Mouse (Mus musculus): ENCODE results near the gene Mmd. TPM values are rescaled to one million over a fixed set of nuclear protein-coding genes. Genes with fewer than 3 reads are reported as not detected.

Gene Mmd
- polyA plus RNA-seq, 1 experiment from 2014 or later: 46.3 TPM

DNA sequence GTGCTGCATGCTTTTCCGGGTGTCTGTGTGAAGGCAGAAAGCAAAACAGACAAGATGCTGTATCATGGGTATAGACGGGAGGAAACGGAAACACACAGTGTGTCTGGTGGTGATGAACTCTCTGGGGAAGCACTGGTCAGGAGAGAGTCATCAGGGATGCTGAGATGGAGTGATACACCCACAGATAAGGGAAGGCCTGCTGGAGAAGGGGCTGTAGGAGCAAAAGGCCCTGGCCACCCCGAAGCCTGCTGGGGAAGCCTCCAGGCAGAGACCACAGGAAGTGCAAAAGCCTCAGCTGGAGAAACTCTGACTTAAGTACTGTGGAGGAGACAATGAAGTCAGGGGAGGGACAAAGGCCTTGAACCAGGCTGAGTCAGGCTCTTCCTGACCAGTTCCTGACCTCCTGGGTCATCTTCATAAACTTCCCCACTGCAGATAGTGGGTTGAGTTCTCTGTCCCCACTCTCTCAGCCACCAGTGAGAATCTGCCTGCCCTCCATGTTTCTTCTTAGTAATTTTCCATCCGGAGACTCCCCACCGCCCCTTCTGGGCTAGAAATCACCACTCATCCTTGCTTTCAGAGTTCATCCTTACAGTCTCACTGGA lies 37.4 kb downstream of the Mmd start:
- no peak for DNase-seq (ENCODE audit: low spot score)
- no peaks in the 10 kb centered on the region for H3K4me1 ChIP-seq (ENCODE audit: control insufficient read depth, insufficient read depth, low read length)
- H3K36me3 ChIP-seq (replicated peaks; ENCODE audit: control insufficient read depth, insufficient read depth, low read depth, low read length): no peaks in the 10 kb centered on the region
- no peak overlapping the region for H3K4me3 ChIP-seq (ENCODE audit: low read depth, low read length)
- H3K9me3 ChIP-seq (replicated peaks; ENCODE audit: control insufficient read depth, low read length): no peaks in the 10 kb centered on the region
- no peak overlapping the region for H3K27ac ChIP-seq (replicated peaks; ENCODE audit: low read depth, low read length)
- no peak overlapping the region for H3K4me2 ChIP-seq (ENCODE audit: low read depth, low read length)
- no peaks in the 10 kb centered on the region for H3K27me3 ChIP-seq (ENCODE audit: control insufficient read depth, insufficient read depth, low read length)
- no peak for ATAC-seq (replicated peaks; ENCODE audit: insufficient number of reproducible peaks, low FRiP score, low TSS enrichment, low read depth)
- WGBS: 79% methylated on average over 6 of the region's 6 CpGs
- H3K9ac ChIP-seq (replicated peaks; ENCODE audit: low read length): no peak overlapping the region

DNA sequence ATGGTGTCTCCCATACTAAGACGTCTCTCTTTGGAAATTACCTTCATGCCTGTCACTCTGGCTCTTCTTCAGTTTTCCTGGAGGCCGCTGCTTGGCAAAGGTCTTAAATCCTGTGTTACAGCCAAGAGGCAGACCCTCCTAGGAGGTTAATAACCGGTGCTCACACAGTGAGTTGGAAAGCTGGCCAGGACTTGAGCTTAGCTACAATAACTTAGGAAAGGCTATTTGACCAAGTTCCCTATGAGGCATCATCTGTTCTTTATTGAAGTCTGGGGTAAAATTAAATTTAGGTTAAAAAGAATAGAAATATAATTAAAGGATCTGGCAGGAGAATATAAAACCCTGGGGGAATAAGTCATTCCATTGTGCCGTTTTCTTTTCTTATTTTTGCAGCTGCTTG lies 41.9 kb downstream of the Mmd start:
- H3K4me2 ChIP-seq (ENCODE audit: low read depth, low read length): no peak overlapping the region
- no peaks in the 10 kb centered on the region for H3K9me3 ChIP-seq (replicated peaks; ENCODE audit: control insufficient read depth, low read length)
- H3K4me1 ChIP-seq (ENCODE audit: control insufficient read depth, insufficient read depth, low read length): no peaks in the 10 kb centered on the region
- ATAC-seq (replicated peaks; ENCODE audit: insufficient number of reproducible peaks, low FRiP score, low TSS enrichment, low read depth) (no peak), DNase-seq (ENCODE audit: low spot score) (no peak)
- H3K27me3 ChIP-seq (ENCODE audit: control insufficient read depth, insufficient read depth, low read length): no peaks in the 10 kb centered on the region
- H3K4me3 ChIP-seq (ENCODE audit: low read depth, low read length): no peak overlapping the region
- no peak overlapping the region for H3K27ac ChIP-seq (replicated peaks; ENCODE audit: low read depth, low read length)
- WGBS: 72% methylated on average over 4 of the region's 4 CpGs
- no peaks in the 10 kb centered on the region for H3K36me3 ChIP-seq (replicated peaks; ENCODE audit: control insufficient read depth, insufficient read depth, low read depth, low read length)
- no peak overlapping the region for H3K9ac ChIP-seq (replicated peaks; ENCODE audit: low read length)

DNA sequence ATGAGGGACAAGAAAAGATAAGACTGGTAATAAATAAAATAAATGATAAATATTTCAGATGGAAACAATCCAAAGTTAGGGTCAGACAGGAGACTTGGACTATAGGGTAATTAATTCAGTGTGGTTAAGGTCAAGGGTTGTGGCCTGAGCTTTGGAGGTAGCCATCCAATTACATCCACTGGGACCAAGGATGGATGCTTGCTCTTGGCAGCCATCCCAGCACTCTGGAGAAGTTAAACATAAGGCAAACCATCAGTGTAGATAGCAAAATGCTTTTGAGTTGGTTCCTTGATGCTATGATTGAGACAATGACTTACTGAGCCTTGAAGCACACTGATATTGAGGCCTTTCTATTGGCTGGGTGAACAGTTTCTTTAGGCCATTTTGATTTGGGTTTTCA lies 43.5 kb downstream of the Mmd start:
- Histone ChIP-seq H3K27me3 (ENCODE audit: control insufficient read depth, insufficient read depth, low read length) (no peaks in the 10 kb centered on the region), H3K4me3 (ENCODE audit: low read depth, low read length) (no peak overlapping the region), H3K27ac (replicated peaks; ENCODE audit: low read depth, low read length) (no peak overlapping the region), H3K4me2 (ENCODE audit: low read depth, low read length) (no peak overlapping the region), H3K9ac (replicated peaks; ENCODE audit: low read length) (no peak overlapping the region), H3K9me3 (replicated peaks; ENCODE audit: control insufficient read depth, low read length) (no peaks in the 10 kb centered on the region), H3K4me1 (ENCODE audit: control insufficient read depth, insufficient read depth, low read length) (no peaks in the 10 kb centered on the region), H3K36me3 (replicated peaks; ENCODE audit: control insufficient read depth, insufficient read depth, low read depth, low read length) (no peaks in the 10 kb centered on the region)
- ATAC-seq (replicated peaks; ENCODE audit: insufficient number of reproducible peaks, low FRiP score, low TSS enrichment, low read depth) (no peak), DNase-seq (ENCODE audit: low spot score) (no peak)

DNA sequence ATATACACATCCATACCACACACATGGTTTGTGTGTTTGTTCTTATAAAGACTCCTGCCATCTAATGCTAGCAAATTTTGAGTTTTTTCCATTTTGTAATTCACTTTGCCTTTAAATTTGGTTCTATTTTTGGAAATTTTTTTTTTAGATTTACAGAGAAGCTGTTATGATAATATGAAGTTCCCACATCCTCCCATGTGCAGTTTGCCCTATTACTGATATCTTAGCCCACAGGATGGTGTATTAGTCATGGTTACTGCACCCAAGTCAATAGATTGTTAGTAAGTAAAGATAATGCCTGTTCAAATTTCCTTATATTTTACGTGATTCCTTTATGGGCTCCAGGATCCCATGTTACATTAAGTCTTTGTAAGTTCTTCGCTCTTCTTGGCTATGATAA lies 45.4 kb downstream of the Mmd start:
- Histone ChIP-seq H3K9me3 (replicated peaks; ENCODE audit: control insufficient read depth, low read length) (no peaks in the 10 kb centered on the region), H3K36me3 (replicated peaks; ENCODE audit: control insufficient read depth, insufficient read depth, low read depth, low read length) (no peaks in the 10 kb centered on the region), H3K4me3 (ENCODE audit: low read depth, low read length) (no peak overlapping the region), H3K27me3 (ENCODE audit: control insufficient read depth, insufficient read depth, low read length) (no peaks in the 10 kb centered on the region), H3K27ac (replicated peaks; ENCODE audit: low read depth, low read length) (no peak overlapping the region), H3K4me1 (ENCODE audit: control insufficient read depth, insufficient read depth, low read length) (no peaks in the 10 kb centered on the region), H3K4me2 (ENCODE audit: low read depth, low read length) (no peak overlapping the region), H3K9ac (replicated peaks; ENCODE audit: low read length) (no peak overlapping the region)
- ATAC-seq (replicated peaks; ENCODE audit: insufficient number of reproducible peaks, low FRiP score, low TSS enrichment, low read depth) (no peak), DNase-seq (ENCODE audit: low spot score) (no peak)
- WGBS: 97% methylated on average over 2 of the region's 2 CpGs

DNA sequence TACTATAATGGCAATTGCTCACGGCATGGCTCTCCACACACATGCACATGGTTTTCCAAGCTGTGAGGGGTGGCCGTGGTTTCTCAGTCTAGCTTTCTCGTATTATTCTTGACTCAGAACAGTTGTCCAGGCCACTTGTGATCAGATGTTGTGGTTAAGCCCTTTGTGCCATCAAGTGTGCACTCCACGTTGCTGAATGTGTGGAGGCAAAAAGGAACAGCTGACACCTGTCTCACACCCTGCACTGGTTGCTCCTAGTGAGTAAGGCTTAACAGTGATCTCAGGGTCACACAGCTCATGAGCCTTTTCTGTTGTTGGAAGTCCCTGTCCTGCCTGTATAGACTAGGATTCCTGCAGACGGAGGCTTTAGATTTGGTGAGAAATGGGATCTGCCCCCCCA lies 56.8 kb downstream of the Mmd start:
- Histone ChIP-seq H3K4me1 (ENCODE audit: control insufficient read depth, insufficient read depth, low read length) (no peaks in the 10 kb centered on the region), H3K27ac (replicated peaks; ENCODE audit: low read depth, low read length) (no peak overlapping the region), H3K9ac (replicated peaks; ENCODE audit: low read length) (no peak overlapping the region), H3K36me3 (replicated peaks; ENCODE audit: control insufficient read depth, insufficient read depth, low read depth, low read length) (no peaks in the 10 kb centered on the region), H3K4me2 (ENCODE audit: low read depth, low read length) (no peak overlapping the region), H3K27me3 (ENCODE audit: control insufficient read depth, insufficient read depth, low read length) (no peaks in the 10 kb centered on the region), H3K9me3 (replicated peaks; ENCODE audit: control insufficient read depth, low read length) (no peaks in the 10 kb centered on the region), H3K4me3 (ENCODE audit: low read depth, low read length) (no peak overlapping the region)
- 86% methylated on average over 5 of the region's 5 CpGs for WGBS
- ATAC-seq (replicated peaks; ENCODE audit: insufficient number of reproducible peaks, low FRiP score, low TSS enrichment, low read depth): no peak
- no peak for DNase-seq (ENCODE audit: low spot score)

DNA sequence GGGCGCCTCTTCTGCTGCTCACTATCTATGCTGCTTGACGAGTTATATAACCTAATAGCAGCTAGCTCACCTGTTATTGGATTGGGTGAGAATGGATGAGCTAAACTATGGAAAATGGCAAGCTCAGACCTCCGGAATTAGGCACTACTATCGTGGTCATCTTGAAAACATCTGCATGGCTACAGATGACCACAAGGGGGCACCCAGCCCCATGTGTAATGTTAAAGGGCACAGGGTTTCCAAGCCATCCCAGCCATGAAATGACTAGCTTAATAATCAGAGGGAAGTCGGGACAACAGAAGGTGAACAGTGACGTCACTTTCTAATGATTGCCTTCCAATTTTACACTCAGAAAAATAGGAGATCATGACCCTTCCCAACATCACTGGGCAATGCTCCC lies 57.7 kb downstream of the Mmd start:
- DNase-seq (ENCODE audit: low spot score) (peak; percentile 73), ATAC-seq (replicated peaks; ENCODE audit: insufficient number of reproducible peaks, low FRiP score, low TSS enrichment, low read depth) (no peak)
- Histone ChIP-seq H3K27me3 (ENCODE audit: control insufficient read depth, insufficient read depth, low read length) (no peaks in the 10 kb centered on the region), H3K9ac (replicated peaks; ENCODE audit: low read length) (no peak overlapping the region), H3K4me2 (ENCODE audit: low read depth, low read length) (no peak overlapping the region), H3K27ac (replicated peaks; ENCODE audit: low read depth, low read length) (no peak overlapping the region), H3K4me3 (ENCODE audit: low read depth, low read length) (no peak overlapping the region), H3K9me3 (replicated peaks; ENCODE audit: control insufficient read depth, low read length) (no peaks in the 10 kb centered on the region), H3K36me3 (replicated peaks; ENCODE audit: control insufficient read depth, insufficient read depth, low read depth, low read length) (no peaks in the 10 kb centered on the region), H3K4me1 (ENCODE audit: control insufficient read depth, insufficient read depth, low read length) (no peaks in the 10 kb centered on the region)
- WGBS: 59% methylated on average over 6 of the region's 6 CpGs

DNA sequence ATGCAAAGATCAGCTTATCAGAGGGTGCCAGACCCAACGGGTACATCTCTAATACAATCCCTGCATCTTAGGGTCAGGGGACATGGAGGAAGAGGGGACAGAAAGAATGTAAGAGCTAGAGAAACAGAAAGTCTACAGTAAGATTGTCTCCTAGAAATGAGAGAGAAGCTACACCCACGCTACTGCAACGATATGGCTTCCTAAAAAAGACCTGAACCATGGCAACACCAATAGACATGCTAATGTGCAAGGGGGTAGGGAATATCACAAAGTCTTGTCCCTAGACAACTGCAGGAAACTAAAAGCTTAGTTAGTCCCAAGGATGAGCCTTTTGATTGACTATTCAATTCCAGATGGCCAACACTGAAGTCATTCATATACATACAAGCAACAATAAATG lies 65.3 kb downstream of the Mmd start:
- Histone ChIP-seq H3K4me3 (ENCODE audit: low read depth, low read length) (no peak overlapping the region), H3K36me3 (replicated peaks; ENCODE audit: control insufficient read depth, insufficient read depth, low read depth, low read length) (no peaks in the 10 kb centered on the region), H3K4me1 (ENCODE audit: control insufficient read depth, insufficient read depth, low read length) (no peaks in the 10 kb centered on the region), H3K4me2 (ENCODE audit: low read depth, low read length) (no peak overlapping the region), H3K9ac (replicated peaks; ENCODE audit: low read length) (no peak overlapping the region), H3K27ac (replicated peaks; ENCODE audit: low read depth, low read length) (no peak overlapping the region), H3K27me3 (ENCODE audit: control insufficient read depth, insufficient read depth, low read length) (no peaks in the 10 kb centered on the region), H3K9me3 (replicated peaks; ENCODE audit: control insufficient read depth, low read length) (no peaks in the 10 kb centered on the region)
- ATAC-seq (replicated peaks; ENCODE audit: insufficient number of reproducible peaks, low FRiP score, low TSS enrichment, low read depth) (no peak), DNase-seq (ENCODE audit: low spot score) (no peak)
- WGBS: 89% methylated on average over 3 of the region's 3 CpGs

DNA sequence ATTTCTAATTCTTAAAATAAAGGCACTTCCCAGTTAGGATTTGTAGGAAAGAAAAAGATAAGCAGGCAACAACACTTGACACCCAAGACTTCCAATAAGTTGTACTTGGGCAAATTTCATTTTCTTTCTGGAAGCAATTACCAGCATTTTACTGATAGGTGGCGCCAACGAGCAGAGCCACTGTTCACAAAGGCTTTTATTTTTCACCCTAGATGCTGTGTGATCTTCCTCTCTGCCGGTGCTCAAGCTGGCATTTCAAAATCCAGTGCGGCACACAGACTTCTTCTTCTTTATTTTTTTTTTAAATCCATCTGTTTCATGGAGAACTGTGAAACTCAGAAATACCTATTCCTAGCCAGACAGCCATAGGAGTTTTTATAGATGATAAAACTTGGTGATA lies 68.2 kb downstream of the Mmd start:
- no peak for ATAC-seq (replicated peaks; ENCODE audit: insufficient number of reproducible peaks, low FRiP score, low TSS enrichment, low read depth)
- no peak overlapping the region for H3K27ac ChIP-seq (replicated peaks; ENCODE audit: low read depth, low read length)
- WGBS: 15% methylated on average over 4 of the region's 4 CpGs
- no peak overlapping the region for H3K4me2 ChIP-seq (ENCODE audit: low read depth, low read length)
- no peaks in the 10 kb centered on the region for H3K4me1 ChIP-seq (ENCODE audit: control insufficient read depth, insufficient read depth, low read length)
- peak; percentile 73 for DNase-seq (ENCODE audit: low spot score)
- no peak overlapping the region for H3K9ac ChIP-seq (replicated peaks; ENCODE audit: low read length)
- no peaks in the 10 kb centered on the region for H3K9me3 ChIP-seq (replicated peaks; ENCODE audit: control insufficient read depth, low read length)
- H3K36me3 ChIP-seq (replicated peaks; ENCODE audit: control insufficient read depth, insufficient read depth, low read depth, low read length): no peaks in the 10 kb centered on the region
- no peak overlapping the region for H3K4me3 ChIP-seq (ENCODE audit: low read depth, low read length)
- no peaks in the 10 kb centered on the region for H3K27me3 ChIP-seq (ENCODE audit: control insufficient read depth, insufficient read depth, low read length)
